Mouse (Mus musculus): ENCODE results near the gene Gm3187. TPM values are rescaled to one million over a fixed set of nuclear protein-coding genes. Genes with fewer than 3 reads are reported as not detected.

The Gm3187 gene
- polyA plus RNA-seq (2014; fragmentation: Illumina TruSeq; extraction: RNeasy Lipid Tissue Mini Kit (QIAGEN cat#74804); ENCODE audit: insufficient read depth, low read depth, low replicate concordance): not detected

DNA sequence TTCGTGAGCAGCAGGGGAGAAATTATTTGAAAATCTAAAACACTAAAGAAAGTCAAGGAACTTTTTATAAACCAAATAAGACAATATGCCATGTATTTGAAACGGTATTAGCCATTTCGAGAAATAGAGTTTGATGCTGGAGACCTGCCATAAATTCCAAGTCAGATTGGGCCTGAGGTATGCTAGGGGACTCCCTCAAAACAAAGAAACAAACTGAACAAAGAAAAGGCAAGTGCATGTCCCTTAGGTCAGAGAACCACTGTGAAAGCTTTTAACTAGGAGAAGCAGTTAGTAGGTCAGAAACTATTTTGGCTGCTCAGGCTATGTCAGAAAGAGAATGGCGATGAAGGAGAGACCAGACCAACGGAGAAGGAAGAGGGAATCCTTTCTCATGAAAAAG is at the start of gene Gm3187:
Gene Gm3187 (plus strand): TSS at position 301 of the 400 bp plus-strand sequence.

DNA sequence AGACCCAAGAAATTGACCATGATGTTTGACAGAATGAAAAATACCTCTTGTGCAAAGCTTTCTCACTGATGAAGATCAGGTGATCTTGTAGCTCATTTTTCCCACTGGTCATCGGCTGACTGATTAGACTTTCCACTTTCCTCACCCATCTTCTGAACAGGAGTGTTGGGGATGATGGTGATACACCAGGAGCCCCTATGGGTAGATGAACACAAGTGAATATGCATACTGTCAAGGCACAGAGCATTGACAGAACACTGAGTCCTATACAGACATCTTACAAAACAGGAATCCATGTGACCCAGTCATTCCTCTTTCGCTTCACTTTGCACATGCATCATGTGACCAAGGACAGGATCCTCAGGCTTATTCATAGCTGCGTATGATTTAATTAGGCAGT is 28.6 kb upstream of the Gm3187 start, which contains the start of gene Gm3194:
Gene Gm3194 (minus strand): TSS at position 101 of the 400 bp plus-strand sequence.

DNA sequence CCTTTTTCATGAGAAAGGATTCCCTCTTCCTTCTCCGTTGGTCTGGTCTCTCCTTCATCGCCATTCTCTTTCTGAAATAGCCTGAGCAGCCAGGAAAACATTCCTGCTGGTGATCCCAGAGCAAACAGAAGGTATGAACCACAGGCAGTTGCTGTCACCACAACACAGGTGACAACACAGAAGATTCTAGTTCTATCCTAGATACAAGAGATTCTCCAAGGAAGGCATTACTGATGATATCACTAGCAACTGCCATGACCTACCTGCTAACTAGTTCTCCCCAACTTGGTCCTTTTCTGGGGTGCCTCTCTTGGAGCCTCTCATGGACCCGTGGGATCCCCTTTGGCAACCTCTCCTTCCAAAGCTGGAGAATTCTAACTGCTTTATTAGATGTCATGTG is 6.3 kb upstream of the Gm3187 start, which contains the start of gene Gm8246:
Gene Gm8246 (minus strand): TSS at position 101 of the 400 bp plus-strand sequence.

DNA sequence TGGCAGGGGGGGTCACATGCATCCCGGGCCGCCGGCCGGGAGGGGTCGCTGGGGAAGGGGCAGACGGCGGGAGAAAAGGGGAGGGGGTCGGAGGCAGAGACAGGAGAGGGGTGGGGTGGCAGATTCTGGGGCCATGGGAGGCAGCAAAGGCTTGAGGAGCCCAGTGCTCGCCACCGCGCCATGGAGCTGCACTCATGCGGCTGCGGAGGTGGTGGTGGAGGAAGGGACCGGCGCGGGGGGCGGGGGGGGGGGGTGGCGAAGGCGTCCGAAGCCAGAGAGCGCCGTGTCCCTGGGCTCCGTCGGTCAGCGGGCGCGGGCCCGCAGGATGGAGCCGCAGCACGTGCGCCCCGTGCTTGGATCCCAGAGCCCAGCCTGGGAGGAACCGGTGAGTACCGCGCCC is 17.4 kb downstream of the Gm3187 start, which contains the start of gene Gm3488:
Gene Gm3488 (plus strand): TSS at position 301 of the 400 bp plus-strand sequence.

DNA sequence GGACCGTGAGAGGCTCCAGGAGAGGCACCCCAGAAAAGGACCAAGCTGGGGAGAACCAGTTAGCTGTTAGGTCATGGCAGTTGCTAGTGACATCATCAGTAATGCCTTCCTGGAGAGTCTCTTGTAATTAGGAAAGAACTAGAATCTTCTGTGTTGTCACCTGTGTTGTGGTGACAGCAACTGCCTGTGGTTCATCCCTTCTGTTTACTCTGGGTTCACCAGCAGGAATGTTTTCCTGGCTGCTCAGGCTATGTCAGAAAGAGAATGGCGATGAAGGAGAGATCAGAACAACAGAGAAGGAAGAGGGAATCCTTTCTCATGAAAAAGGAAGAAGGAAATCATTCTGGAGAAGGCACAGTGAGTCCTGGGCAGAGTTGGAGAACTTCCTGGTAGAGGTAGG is 54.2 kb downstream of the Gm3187 start, which contains the start of gene Gm3532:
Gene Gm3532 (plus strand): TSS at position 301 of the 400 bp plus-strand sequence.

Other genes starting within 250 kb of the Gm3187 start
- not detected for gene Gm3526, start 223.6 kb upstream of the Gm3187 start, polyA plus RNA-seq (2014; fragmentation: Illumina TruSeq; extraction: RNeasy Lipid Tissue Mini Kit (QIAGEN cat#74804); ENCODE audit: insufficient read depth, low read depth, low replicate concordance)
- gene Gm3542, start 149.3 kb upstream of the Gm3187 start, polyA plus RNA-seq (2014; fragmentation: Illumina TruSeq; extraction: RNeasy Lipid Tissue Mini Kit (QIAGEN cat#74804); ENCODE audit: insufficient read depth, low read depth, low replicate concordance): not detected
- gene Gm3500, start 95.2 kb upstream of the Gm3187 start, polyA plus RNA-seq (2014; fragmentation: Illumina TruSeq; extraction: RNeasy Lipid Tissue Mini Kit (QIAGEN cat#74804); ENCODE audit: insufficient read depth, low read depth, low replicate concordance): 0.28 TPM
- gene Gm3194, start 28.7 kb upstream of the Gm3187 start, polyA plus RNA-seq (2014; fragmentation: Illumina TruSeq; extraction: RNeasy Lipid Tissue Mini Kit (QIAGEN cat#74804); ENCODE audit: insufficient read depth, low read depth, low replicate concordance): not detected
- gene Gm8246, start 6.4 kb upstream of the Gm3187 start, polyA plus RNA-seq (2014; fragmentation: Illumina TruSeq; extraction: RNeasy Lipid Tissue Mini Kit (QIAGEN cat#74804); ENCODE audit: insufficient read depth, low read depth, low replicate concordance): not detected
- gene Gm3488, start 17.5 kb downstream of the Gm3187 start, polyA plus RNA-seq (2014; fragmentation: Illumina TruSeq; extraction: RNeasy Lipid Tissue Mini Kit (QIAGEN cat#74804); ENCODE audit: insufficient read depth, low read depth, low replicate concordance): 0.15 TPM
- gene Gm3532, start 54.3 kb downstream of the Gm3187 start, polyA plus RNA-seq (2014; fragmentation: Illumina TruSeq; extraction: RNeasy Lipid Tissue Mini Kit (QIAGEN cat#74804); ENCODE audit: insufficient read depth, low read depth, low replicate concordance): not detected
- gene Gm8265, start 148.8 kb downstream of the Gm3187 start, polyA plus RNA-seq (2014; fragmentation: Illumina TruSeq; extraction: RNeasy Lipid Tissue Mini Kit (QIAGEN cat#74804); ENCODE audit: insufficient read depth, low read depth, low replicate concordance): not detected
- gene Gm9603, start 203.2 kb downstream of the Gm3187 start, polyA plus RNA-seq (2014; fragmentation: Illumina TruSeq; extraction: RNeasy Lipid Tissue Mini Kit (QIAGEN cat#74804); ENCODE audit: insufficient read depth, low read depth, low replicate concordance): not detected

Data from lung, adult 10 weeks (tissue).